Mouse (Mus musculus) erythroblast, embryonic 14.5 days (primary cell): ENCODE measurements around the gene Pphln1.

ENCODE experiments used
- GATA1 ChIP-seq: IDR thresholded peaks from 2 replicates; pipeline ENCODE4 v1.6.1; 2012; ENCODE audit warnings: low read length, inconsistent platforms, mixed read lengths
- TAL1 ChIP-seq: IDR thresholded peaks from 3 replicates; pipeline ENCODE4 v1.6.1; 2012; ENCODE audit warnings: low read length, inconsistent platforms, mixed read lengths

GRCm38 (mm10) chr15:93518941-93519835 lies 121.0 kb downstream of the Pphln1 start:
- TF ChIP-seq TAL1 (no peak), GATA1 (no peak)
